Mouse (Mus musculus) splenic B cell, adult 2 months (primary cell): ENCODE measurements around the gene Snx12.

ENCODE experiments used
- DNase-seq: peaks from one replicate; pipeline ENCODE4 v3.0.0-alpha.2; 2011; ENCODE audit warnings: low read depth, low spot score
- H3K27me3 ChIP-seq: 2 replicates; pipeline ENCODE4 v1.6.1; 2012; ENCODE audit warnings: mild to moderate bottlenecking, low read length, moderate library complexity, mixed read lengths; ENCODE audit not compliant: control insufficient read depth, poor library complexity, insufficient read depth, severe bottlenecking
- H3K36me3 ChIP-seq: 2 replicates; pipeline ENCODE4 v1.6.1; 2012; ENCODE audit warnings: mild to moderate bottlenecking, low read length, moderate library complexity, mixed read lengths; ENCODE audit not compliant: control insufficient read depth, poor library complexity, insufficient read depth, severe bottlenecking

Gene Snx12

GRCm38 (mm10) chrX:101173388-101173787, 49.0 kb downstream of the Snx12 start:
- no peak for DNase-seq

GRCm38 (mm10) chrX:101168425-101168824, 53.9 kb downstream of the Snx12 start:
- DNase-seq: no peak

More at GRCm38 (mm10) chrX:101173388-101173787, 49.0 kb downstream of the Snx12 start:
- Histone ChIP-seq H3K36me3 (no peaks in the 10 kb centered on the region), H3K27me3 (no peaks in the 10 kb centered on the region)

GRCm38 (mm10) chrX:101163739-101164138, 58.6 kb downstream of the Snx12 start:
- peak; percentile 15 for DNase-seq
- Histone ChIP-seq H3K27me3 (no peaks in the 10 kb centered on the region), H3K36me3 (no peaks in the 10 kb centered on the region)

More at GRCm38 (mm10) chrX:101168425-101168824, 53.9 kb downstream of the Snx12 start:
- Histone ChIP-seq H3K36me3 (no peaks in the 10 kb centered on the region), H3K27me3 (no peaks in the 10 kb centered on the region)

DNA sequence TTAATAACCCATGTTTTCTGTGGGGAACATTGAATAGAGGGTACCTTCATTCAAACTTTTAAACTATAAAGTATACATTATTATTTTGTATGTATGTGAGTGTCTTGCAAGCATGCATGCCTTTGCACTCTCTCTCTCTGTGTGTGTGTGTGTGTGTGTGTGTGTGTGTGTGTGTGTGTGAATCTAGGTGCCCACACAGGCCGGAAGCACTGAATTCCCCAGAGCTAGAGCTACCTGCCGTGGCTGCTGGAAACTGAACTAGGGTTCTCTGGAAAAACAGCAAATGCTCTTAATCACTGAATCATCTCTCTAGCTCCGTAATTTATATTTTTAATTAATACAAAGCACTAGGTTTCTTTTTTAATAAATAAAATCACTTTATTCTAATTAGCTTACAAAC, 59.1 kb downstream of the Snx12 start:
- DNase-seq: peak; percentile 43
- no peaks in the 10 kb centered on the region for H3K36me3 ChIP-seq
- H3K27me3 ChIP-seq: no peaks in the 10 kb centered on the region

GRCm38 (mm10) chrX:101162532-101162931, 59.8 kb downstream of the Snx12 start:
- Histone ChIP-seq H3K27me3 (no peaks in the 10 kb centered on the region), H3K36me3 (no peaks in the 10 kb centered on the region)
- peak; percentile 0 for DNase-seq

DNA sequence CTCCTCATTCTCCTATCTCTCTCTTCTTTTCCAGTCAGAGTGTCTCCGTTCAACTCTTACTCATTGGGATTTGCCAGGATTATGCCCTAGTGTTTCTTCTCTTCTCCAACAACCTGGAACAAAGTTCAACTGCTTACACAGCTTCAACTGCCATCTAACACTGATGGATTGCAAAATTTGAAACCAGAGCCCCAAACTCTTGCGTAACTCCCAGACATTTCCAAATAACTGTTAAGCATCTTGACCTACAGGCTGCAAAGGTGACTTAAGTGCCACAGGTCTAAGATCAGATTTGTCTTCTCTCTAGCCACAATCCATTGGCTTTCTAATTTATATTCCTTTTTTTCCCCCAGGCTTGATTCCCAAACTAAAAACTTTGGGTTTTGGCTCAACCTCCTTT, 64.9 kb downstream of the Snx12 start:
- no peaks in the 10 kb centered on the region for H3K27me3 ChIP-seq
- no peak for DNase-seq
- no peaks in the 10 kb centered on the region for H3K36me3 ChIP-seq

GRCm38 (mm10) chrX:101156369-101156768, 66.0 kb downstream of the Snx12 start:
- no peak for DNase-seq
- H3K27me3 ChIP-seq: no peaks in the 10 kb centered on the region

GRCm38 (mm10) chrX:101147506-101147905, 74.9 kb downstream of the Snx12 start:
- DNase-seq: no peak
- no peaks in the 10 kb centered on the region for H3K36me3 ChIP-seq
- H3K27me3 ChIP-seq: no peaks in the 10 kb centered on the region

More at GRCm38 (mm10) chrX:101156369-101156768, 66.0 kb downstream of the Snx12 start:
- H3K36me3 ChIP-seq: no peaks in the 10 kb centered on the region

DNA sequence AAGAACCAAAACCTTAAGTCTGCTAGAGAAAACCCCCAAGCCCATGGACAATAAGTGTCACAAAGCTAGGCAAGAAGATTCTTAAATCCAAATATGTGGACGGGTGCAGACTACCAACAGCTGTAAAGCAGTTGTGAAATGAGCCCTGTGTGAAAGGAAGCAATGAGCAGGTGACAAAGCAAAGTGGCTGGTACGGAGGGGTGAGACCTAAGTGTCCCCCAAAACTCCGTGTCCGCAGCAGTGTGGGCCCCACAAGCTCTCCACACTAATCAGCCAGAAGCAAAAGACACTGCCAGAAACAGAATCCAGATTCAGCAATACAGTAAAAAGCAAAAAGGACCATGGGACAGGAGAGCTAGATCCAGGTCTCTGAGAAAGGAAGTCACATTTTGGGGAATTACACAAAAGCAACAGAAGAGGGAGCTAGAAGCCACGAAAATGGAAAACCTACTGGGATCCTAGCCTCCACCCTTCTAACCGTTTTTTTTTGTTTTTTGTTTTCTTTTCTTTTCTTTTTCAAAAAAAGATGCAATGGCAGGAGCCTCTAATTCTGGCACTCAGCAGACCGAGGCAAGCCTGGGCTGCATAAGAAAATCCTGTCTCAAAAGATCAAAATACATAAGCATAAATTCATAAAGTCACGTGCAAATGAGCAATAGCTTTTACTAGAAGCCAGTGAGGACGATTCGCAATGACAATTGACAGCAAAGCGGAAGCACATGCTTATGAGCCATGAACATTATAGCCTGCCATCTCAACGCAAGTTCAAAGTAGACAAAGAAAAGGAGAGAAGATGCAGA, 90.2 kb downstream of the Snx12 start:
- H3K27me3 ChIP-seq: no peaks in the 10 kb centered on the region
- no peaks in the 10 kb centered on the region for H3K36me3 ChIP-seq
- DNase-seq: peak; percentile 66

DNA sequence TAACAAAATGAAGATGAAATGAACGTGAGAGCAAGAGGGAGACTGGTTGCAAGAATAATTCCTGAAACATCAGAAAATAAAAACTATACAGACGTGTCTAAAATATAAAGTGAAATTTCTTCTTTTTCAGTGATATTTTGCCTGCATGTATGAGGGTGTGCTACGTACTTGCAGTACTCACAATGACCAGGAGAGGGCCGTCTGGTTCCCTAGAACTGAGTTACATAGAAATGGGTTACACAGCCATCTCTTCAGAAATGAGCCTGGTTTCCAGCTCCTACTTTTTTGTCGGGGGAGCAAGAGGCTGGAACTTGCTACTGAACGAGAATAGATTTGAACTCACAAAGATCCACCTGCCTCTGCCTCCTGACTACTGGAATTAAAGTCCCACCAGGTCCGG, 91.4 kb downstream of the Snx12 start:
- Histone ChIP-seq H3K36me3 (no peaks in the 10 kb centered on the region), H3K27me3 (no peaks in the 10 kb centered on the region)
- peak; percentile 81 for DNase-seq

GRCm38 (mm10) chrX:101128559-101128958, 93.8 kb downstream of the Snx12 start:
- H3K27me3 ChIP-seq: no peaks in the 10 kb centered on the region
- H3K36me3 ChIP-seq: no peaks in the 10 kb centered on the region
- DNase-seq: no peak

DNA sequence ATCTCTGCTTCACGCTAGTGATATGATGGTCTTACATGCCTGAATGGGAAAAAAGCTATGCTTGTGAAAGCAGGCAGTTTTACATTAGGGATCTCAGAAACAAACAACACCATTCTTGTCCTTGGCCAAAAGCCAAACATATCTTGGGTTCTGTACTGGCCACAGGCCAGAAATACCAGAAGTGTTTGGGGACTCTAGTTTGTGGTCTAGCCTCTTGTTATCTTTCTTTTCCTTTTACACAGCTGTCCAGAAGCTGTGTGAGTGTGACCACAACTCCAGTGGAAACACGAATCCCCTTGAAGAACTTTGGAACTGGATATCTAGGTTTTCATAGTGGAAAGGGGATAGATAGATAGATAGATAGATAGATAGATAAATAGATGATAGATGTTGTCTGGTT, 95.4 kb downstream of the Snx12 start:
- Histone ChIP-seq H3K27me3 (no peaks in the 10 kb centered on the region), H3K36me3 (no peaks in the 10 kb centered on the region)
- no peak for DNase-seq

GRCm38 (mm10) chrX:101126474-101126955, 95.8 kb downstream of the Snx12 start:
- H3K36me3 ChIP-seq: no peaks in the 10 kb centered on the region
- no peak for DNase-seq
- H3K27me3 ChIP-seq: no peaks in the 10 kb centered on the region

- DNase-seq: no peak
- Histone ChIP-seq H3K27me3 (no peaks in the 10 kb centered on the region), H3K36me3 (no peaks in the 10 kb centered on the region)
Measured at GRCm38 (mm10) chrX:101120546-101120945, 101.8 kb downstream of the Snx12 start.

GRCm38 (mm10) chrX:101085920-101086319, 136.4 kb downstream of the Snx12 start, which contains the start of gene Slc7a3:
TSS of gene Slc7a3 (minus strand) at chrX:101086020.
- Histone ChIP-seq H3K36me3 (no peaks in the 10 kb centered on the region), H3K27me3 (no peaks in the 10 kb centered on the region)
- no peak for DNase-seq
